Mouse (Mus musculus): ENCODE measurements at regions not wholly inside any gene's neighbourhood (a gene's known extent, or its start where the extent isn't known, plus 50 kb on each side); places are given as distances from the start of the nearest gene placed in this dataset.

- ATAC-seq (replicated peaks; ENCODE audit: poor library complexity, severe bottlenecking): no peak
These were observed 88.5 kb upstream of the Zfp648 start for GRCm38 (mm10) chr1:154112500-154112899.

GRCm38 (mm10) chr1:154113291-154114050, 87.5 kb upstream of the Zfp648 start:
- ATAC-seq (replicated peaks; ENCODE audit: poor library complexity, severe bottlenecking): no peak

- ATAC-seq (replicated peaks; ENCODE audit: poor library complexity, severe bottlenecking): no peak
These were observed 84.7 kb upstream of the Zfp648 start for GRCm38 (mm10) chr1:154116188-154116710.

GRCm38 (mm10) chr1:154117346-154117687, 83.7 kb upstream of the Zfp648 start:
- peak; percentile 4; the same call in 1 of the 2 replicates for ATAC-seq (replicated peaks; ENCODE audit: poor library complexity, severe bottlenecking)

DNA sequence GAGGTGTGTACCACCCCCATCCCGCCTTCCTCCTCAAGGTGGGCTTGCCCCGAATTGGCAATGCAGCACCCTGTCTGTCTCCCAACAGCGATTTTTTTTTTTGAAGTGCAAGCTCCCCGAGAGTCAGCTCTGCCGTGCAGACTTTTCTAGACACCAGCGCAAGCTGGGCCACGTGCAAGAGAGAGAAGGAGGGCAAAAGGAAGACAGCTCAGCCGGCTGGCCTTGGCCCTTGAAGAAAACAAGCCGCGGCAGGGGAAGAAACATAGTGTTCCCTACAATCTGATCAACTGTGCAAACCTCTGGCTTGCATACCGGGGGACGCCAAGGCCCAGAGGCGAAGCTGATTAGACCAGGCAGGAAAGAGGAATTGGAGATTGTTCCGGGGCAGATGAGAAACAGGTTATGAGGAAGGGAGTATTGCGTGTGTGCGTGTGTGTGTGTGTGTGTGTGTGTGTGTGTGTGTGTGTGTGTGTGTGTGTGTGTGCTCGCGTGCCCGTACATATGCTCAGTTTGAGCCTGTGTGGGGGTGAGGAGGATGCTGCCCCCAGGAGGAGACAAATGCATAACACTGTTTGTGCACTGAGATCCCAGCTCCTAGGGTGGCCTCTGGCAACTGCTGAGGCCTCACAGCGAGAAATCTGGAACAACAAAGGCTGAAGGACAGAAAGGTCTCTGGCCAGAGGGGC, 83.2 kb upstream of the Zfp648 start:
- peak; percentile 81 for ATAC-seq (replicated peaks; ENCODE audit: poor library complexity, severe bottlenecking)

- peak; percentile 64 for ATAC-seq (replicated peaks; ENCODE audit: poor library complexity, severe bottlenecking)
These were observed 82.5 kb upstream of the Zfp648 start for GRCm38 (mm10) chr1:154118374-154119004.

DNA sequence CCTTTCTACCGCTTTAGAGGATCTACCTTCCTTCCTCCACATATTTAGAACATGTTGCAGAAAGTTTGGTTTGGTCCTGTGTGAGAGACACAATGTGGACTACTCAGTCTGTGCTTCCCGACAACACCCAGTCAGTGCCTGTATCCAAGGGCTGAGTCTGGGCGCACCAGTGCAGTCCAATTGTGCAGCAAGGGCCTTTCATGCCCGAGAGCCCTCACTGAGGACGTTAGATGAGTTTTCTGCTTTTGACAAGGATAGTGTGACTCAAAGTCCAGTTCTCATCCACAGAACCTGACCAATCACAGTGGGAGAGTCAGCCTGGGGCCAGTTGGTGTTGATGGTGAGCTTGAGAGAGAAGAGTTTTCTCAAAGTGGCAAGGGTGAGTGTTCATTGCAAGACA, 81.4 kb upstream of the Zfp648 start:
- no peak for ATAC-seq (replicated peaks; ENCODE audit: poor library complexity, severe bottlenecking)

GRCm38 (mm10) chr1:154120693-154121092, 80.3 kb upstream of the Zfp648 start:
- ATAC-seq (replicated peaks; ENCODE audit: poor library complexity, severe bottlenecking): no peak

GRCm38 (mm10) chr1:154124981-154125380, 76.0 kb upstream of the Zfp648 start:
- ATAC-seq (replicated peaks; ENCODE audit: poor library complexity, severe bottlenecking): no peak

- no peak for ATAC-seq (replicated peaks; ENCODE audit: poor library complexity, severe bottlenecking)
These were observed 74.5 kb upstream of the Zfp648 start for GRCm38 (mm10) chr1:154126487-154126886.

DNA sequence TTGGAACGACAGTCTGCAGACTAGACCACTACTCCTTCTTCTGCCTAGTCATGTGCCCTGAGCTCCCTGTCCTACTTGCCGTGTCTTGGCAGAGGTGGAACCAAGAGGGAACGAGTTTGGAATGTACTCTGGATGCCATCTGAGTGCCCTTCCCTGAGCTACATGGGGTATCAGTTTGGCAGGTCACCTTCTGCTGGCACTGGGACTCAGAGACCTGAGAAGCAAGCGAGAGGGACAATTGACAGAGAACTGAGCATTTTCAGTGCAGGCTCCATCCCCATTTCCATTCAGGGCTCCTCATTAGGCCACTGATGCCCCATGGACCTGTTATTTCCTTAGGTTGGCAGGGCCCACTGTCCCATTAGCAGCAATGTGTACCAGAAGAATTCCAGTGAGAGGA, 61.5 kb upstream of the Zfp648 start:
- ATAC-seq (replicated peaks; ENCODE audit: poor library complexity, severe bottlenecking): no peak

DNA sequence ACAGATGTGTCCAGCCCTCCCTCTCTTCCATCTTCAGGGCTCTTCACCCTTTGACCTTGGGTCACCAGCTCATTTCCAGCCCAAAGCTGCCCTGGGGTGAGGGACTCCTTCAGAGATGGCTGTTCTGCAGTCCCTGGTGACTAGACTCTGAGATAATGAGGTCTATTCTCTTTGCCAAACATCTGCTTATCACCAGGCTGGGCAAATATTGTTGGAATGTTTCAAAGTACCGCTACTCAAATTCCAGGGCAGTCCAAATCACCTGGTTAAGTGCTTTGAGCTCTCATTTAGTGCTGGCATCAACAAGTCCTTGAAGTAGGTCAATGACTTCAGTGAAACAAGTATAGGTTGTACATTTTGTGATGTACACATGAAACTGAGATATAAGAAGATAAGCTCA, 57.3 kb upstream of the Zfp648 start:
- ATAC-seq (replicated peaks; ENCODE audit: poor library complexity, severe bottlenecking): no peak

DNA sequence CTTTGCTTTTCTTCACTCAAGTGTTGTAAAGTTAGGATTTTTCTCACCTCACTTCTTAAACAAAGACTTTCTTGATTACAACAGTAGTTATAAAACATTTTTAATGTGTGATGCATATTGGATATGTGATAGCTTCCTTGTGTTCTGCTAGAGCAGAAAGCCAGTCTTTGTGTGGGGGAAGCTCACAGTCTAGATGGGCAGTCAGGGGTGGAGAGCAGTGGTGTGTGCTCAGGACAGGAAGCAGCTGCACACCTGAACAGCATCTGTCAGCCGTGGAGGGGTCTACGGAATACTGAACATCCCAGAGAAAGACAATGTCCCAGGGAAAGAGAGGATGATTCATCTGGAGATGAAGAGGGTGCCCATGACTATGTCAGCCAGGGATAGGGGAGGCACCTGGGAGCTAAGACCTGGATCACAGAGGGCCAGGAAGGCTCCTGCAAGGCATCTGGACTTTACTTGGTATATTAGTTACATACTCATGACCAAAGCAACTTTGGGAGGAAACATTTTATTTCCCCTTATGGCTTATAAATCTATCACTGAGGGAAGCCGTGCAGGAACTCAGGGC, 53.9 kb upstream of the Zfp648 start:
- no peak for ATAC-seq (replicated peaks; ENCODE audit: poor library complexity, severe bottlenecking)

DNA sequence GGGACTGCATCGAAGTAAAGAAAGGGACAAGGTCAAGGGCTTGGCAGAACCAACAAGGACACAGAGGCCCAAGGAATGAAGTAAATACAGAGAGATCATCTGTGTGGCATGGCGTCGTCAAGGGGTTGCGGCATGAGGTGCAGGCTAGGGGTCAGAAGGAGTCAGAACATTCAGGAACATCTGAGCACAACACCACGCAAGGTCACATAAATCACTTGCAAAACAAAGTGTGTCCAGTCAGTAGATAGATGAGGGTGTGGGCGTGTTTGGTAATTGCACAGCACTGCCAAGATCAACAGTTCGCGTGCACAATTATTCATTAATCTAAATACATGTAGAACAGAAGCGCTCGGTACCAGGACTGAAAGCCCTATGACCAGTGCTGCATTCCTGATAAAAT, 52.0 kb upstream of the Zfp648 start:
- ATAC-seq (replicated peaks; ENCODE audit: poor library complexity, severe bottlenecking): no peak

DNA sequence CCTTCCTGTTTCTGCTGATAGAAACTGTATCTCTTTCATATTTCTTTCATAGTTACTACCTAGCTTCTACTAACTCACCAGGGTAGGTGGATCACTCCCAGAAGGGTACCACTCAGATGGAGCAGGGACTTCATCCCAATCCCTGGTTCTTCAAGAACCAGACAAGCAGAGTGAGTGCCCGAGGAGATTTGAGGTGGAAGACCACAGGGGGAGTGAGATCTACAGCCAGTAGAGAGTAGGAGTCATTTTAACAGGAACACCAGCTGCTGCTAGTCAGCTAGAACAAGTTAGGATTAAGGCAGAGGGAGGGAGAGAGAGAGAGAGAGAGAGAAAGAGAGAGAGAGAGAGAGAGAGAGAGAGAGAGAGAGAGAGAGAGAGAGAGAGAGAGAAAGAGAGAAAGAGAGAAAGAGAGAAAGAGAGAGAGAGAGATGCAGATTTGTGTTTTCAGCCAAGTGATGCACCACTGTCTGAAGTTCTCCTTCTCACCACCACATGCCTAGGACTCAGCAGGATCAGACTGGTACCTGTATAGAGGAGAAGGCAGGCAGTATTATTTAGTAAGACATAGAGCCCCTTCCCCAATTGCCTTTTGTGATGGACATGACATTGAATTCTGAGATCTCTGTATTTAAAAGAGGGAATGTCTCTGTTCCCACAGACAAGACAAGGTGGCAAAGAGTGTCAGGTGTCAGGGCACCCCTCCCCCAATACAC, 51.4 kb upstream of the Zfp648 start:
- no peak for ATAC-seq (replicated peaks; ENCODE audit: poor library complexity, severe bottlenecking)

- no peak for ATAC-seq (replicated peaks; ENCODE audit: poor library complexity, severe bottlenecking)
These were observed 50.7 kb upstream of the Zfp648 start for GRCm38 (mm10) chr1:154150167-154150851.
